Comparison of ENCODE assay signal across 11 mouse cellular contexts in genomic region chr2:118202934-118203333, GRCm38 (mm10). TPM values are rescaled to one million over a fixed set of nuclear protein-coding genes. Genes with fewer than 3 reads are reported as not detected.
DNase-seq lines count a peak whose midpoint lies in the region; ATAC-seq and TF ChIP-seq lines count a peak whose summit lies in the region.
"Had no signal": no experiment of that assay in that cellular context is flagged by ENCODE, and none has a peak within 500 bp of the region (broad histone marks: within the 10 kb centered on the region; RNA-seq: fewer than 3 reads in every experiment).

No protein-coding gene starts in this region.

- H3K4me3 ChIP-seq in forebrain, embryonic 13.5 days: no peak overlapping the region
- no peak overlapping the region for H3K4me3 ChIP-seq in hindbrain, postnatal 0 days (ENCODE audit: low read length)
- H3K4me3 ChIP-seq in neural tube, embryonic 14.5 days (ENCODE audit: low read depth, low read length): no peak overlapping the region
- H3K4me3 ChIP-seq: liver, embryonic 13.5 days had no signal

- no peaks in the 10 kb centered on the region for H3K9me3 ChIP-seq in forebrain, embryonic 13.5 days (replicated peaks)
- no peaks in the 10 kb centered on the region for H3K9me3 ChIP-seq in hindbrain, postnatal 0 days (ENCODE audit: low read length)
- no peaks in the 10 kb centered on the region for H3K9me3 ChIP-seq in neural tube, embryonic 14.5 days (ENCODE audit: control insufficient read depth, low read length)
- H3K9me3 ChIP-seq: liver, embryonic 13.5 days had no signal

- no peak for TF ChIP-seq CTCF in hindbrain, postnatal 0 days (IDR thresholded peaks at IDR 0.05; ENCODE audit: low read depth)

- H3K27ac ChIP-seq in forebrain, embryonic 13.5 days: peak overlapping the region; percentile 95
- peak overlapping the region; percentile 66; the same call in 1 of the 2 replicates for H3K27ac ChIP-seq in hindbrain, postnatal 0 days
- peak overlapping the region; percentile 72 for H3K27ac ChIP-seq in neural tube, embryonic 14.5 days (ENCODE audit: low read depth, low read length)
- H3K27ac ChIP-seq: liver, embryonic 13.5 days had no signal

- peak; percentile 31 for DNase-seq in embryo, embryonic 11 days
- no peak for DNase-seq in embryo, embryonic 10 days (ENCODE audit: low spot score)
- peak; percentile 70 for DNase-seq in hindbrain, postnatal 0 days (ENCODE audit: low spot score)
- DNase-seq in Muller cell, postnatal 12 days (ENCODE audit: inconsistent ontology term): no peak
- no peak for DNase-seq in kidney, adult 11 months
- DNase-seq in left cerebral cortex, adult 8-10 months (ENCODE audit: low spot score in 2 of 2): no peak
- DNase-seq: liver, embryonic 13.5 days; lung, postnatal 14 days had no signal

- 28% methylated on average over 2 of the region's 2 CpGs for WGBS in forebrain, embryonic 13.5 days
- 19% methylated on average over 2 of the region's 2 CpGs for WGBS in hindbrain, postnatal 0 days
- 34% methylated on average over 2 of the region's 2 CpGs for WGBS in neural tube, embryonic 14.5 days

- ATAC-seq in forebrain, embryonic 13.5 days: 0 out of 2 replicates have a peak, but pooled peaks have one; percentile 5
- no peak for ATAC-seq in hindbrain, postnatal 0 days
- no peak for ATAC-seq in neural tube, embryonic 14.5 days (ENCODE audit: low read depth)

- no peak overlapping the region for H3K9ac ChIP-seq in forebrain, embryonic 13.5 days
- H3K9ac ChIP-seq in hindbrain, postnatal 0 days (replicated peaks; ENCODE audit: low read length): no peak overlapping the region
- no peak overlapping the region for H3K9ac ChIP-seq in neural tube, embryonic 14.5 days (replicated peaks; ENCODE audit: low read depth, low read length)
- H3K9ac ChIP-seq: liver, embryonic 13.5 days had no signal

- peaks cover 54% of the 10 kb centered on the region for H3K4me1 ChIP-seq in forebrain, embryonic 13.5 days
- peaks cover 20% of the 10 kb centered on the region for H3K4me1 ChIP-seq in hindbrain, postnatal 0 days (ENCODE audit: insufficient read depth, low read length)
- peaks cover 25% of the 10 kb centered on the region for H3K4me1 ChIP-seq in neural tube, embryonic 14.5 days (ENCODE audit: control insufficient read depth, insufficient read depth, low read length)
- H3K4me1 ChIP-seq: liver, embryonic 13.5 days had no signal

- no peaks in the 10 kb centered on the region for H3K27me3 ChIP-seq in forebrain, embryonic 13.5 days
- H3K27me3 ChIP-seq in hindbrain, postnatal 0 days (ENCODE audit: insufficient read depth, low read length): no peaks in the 10 kb centered on the region
- H3K27me3 ChIP-seq in neural tube, embryonic 14.5 days (ENCODE audit: control insufficient read depth, insufficient read depth, low read length): no peaks in the 10 kb centered on the region
- H3K27me3 ChIP-seq: liver, embryonic 13.5 days had no signal

- H3K36me3 ChIP-seq in forebrain, embryonic 13.5 days (ENCODE audit: poor library complexity, severe bottlenecking): no peaks in the 10 kb centered on the region
- H3K36me3 ChIP-seq in hindbrain, postnatal 0 days (ENCODE audit: insufficient read depth, low read length): no peaks in the 10 kb centered on the region
- H3K36me3 ChIP-seq in neural tube, embryonic 14.5 days (ENCODE audit: control insufficient read depth, insufficient read depth, low read length): no peaks in the 10 kb centered on the region
- H3K36me3 ChIP-seq: liver, embryonic 13.5 days had no signal

- H3K4me2 ChIP-seq in forebrain, embryonic 13.5 days: peak overlapping the region; percentile 53
- no peak overlapping the region for H3K4me2 ChIP-seq in hindbrain, postnatal 0 days (ENCODE audit: low read depth, low read length)
- no peak overlapping the region for H3K4me2 ChIP-seq in neural tube, embryonic 14.5 days (ENCODE audit: low read depth, low read length)
- H3K4me2 ChIP-seq: liver, embryonic 13.5 days had no signal

RNA-seq across cellular contexts. Expression of gene Fsip1, which starts 53.8 kb away (rescaled TPM):
- 3.6 and 3.7 TPM in 2 replicates for polyA plus RNA-seq in forebrain, embryonic 13.5 days (2015; fragmentation: Nextera tagmentation; extraction: Ambion mirVana)
- 0.58 and 1.5 TPM in 2 replicates for total RNA-seq in hindbrain, postnatal 0 days (2014; rRNA removed)
- 3.7 and 3.9 TPM in 2 replicates for polyA plus RNA-seq in hindbrain, postnatal 0 days (2015; fragmentation: Nextera tagmentation; extraction: Ambion mirVana)
- 2.4 and 3.4 TPM in 2 replicates for polyA plus RNA-seq in neural tube, embryonic 14.5 days (2014; fragmentation: Nextera tagmentation; extraction: Ambion mirVana)
- 1 to 10 TPM in 2 of 4 experiments, under 1 TPM in 2; 0.41 to 1.3 (median 0.80) TPM for total RNA-seq in left cerebral cortex, adult 8-10 months (2022)
- total RNA-seq: gastrocnemius, postnatal 4 days had no signal

Comparison
In these comparisons a context has a peak if more than half of its experiments do, and no peak if none do; other contexts are left out.
1. DNase-seq: peak in embryo, embryonic 11 days (single experiment) and hindbrain, postnatal 0 days (single experiment); none in embryo, embryonic 10 days (single experiment), Muller cell, postnatal 12 days (single experiment), kidney, adult 11 months (single experiment) and left cerebral cortex, adult 8-10 months (0 of 2).
2. Peak in every context shown above with its lines, with median percentiles within 50 percentile points of each other: H3K27ac ChIP-seq.